Mouse (Mus musculus) heart, embryonic 13.5 days (tissue): ENCODE measurements around the gene Pja2. TPM values are rescaled to one million over a fixed set of nuclear protein-coding genes. Genes with fewer than 3 reads are reported as not detected.
"Not testable (repeated sequence)": the region's sequence is repeated elsewhere in the genome, so short reads cannot be mapped to it uniquely, and the experiment has no call there.

Experiments used
- ATAC-seq: fragments of 200-750 bp; cut with Nextera tagmentation; 2 replicates; pipeline ENCODE4 v1.8.0; 2017; ENCODE audit warnings: moderate TSS enrichment; ENCODE audit not compliant: insufficient number of reproducible peaks, low FRiP score, low TSS enrichment; ENCODE audit errors: extremely low read depth
- H3K27ac ChIP-seq: fragments of 300-500 bp; sonication (generic); replicated peaks from 2 replicates; pipeline ENCODE4 v1.5.1; 2015; ENCODE audit warnings: moderate library complexity, mild to moderate bottlenecking, inconsistent platforms
- H3K27me3 ChIP-seq: fragments of 300-500 bp; sonication (generic); replicated peaks from 2 replicates; pipeline ENCODE4 v1.6.1; 2015; ENCODE audit warnings: mild to moderate bottlenecking, inconsistent platforms
- H3K36me3 ChIP-seq: fragments of 300-500 bp; sonication (generic); 2 replicates; pipeline ENCODE4 v1.6.1; 2015; ENCODE audit warnings: mild to moderate bottlenecking, inconsistent platforms
- H3K4me1 ChIP-seq: fragments of 300-500 bp; sonication (generic); 2 replicates; pipeline ENCODE4 v1.6.1; 2015; ENCODE audit warnings: inconsistent platforms
- H3K4me2 ChIP-seq: fragments of 300-500 bp; sonication (generic); 2 replicates; pipeline ENCODE4 v1.6.1; 2015; ENCODE audit warnings: inconsistent platforms, mild to moderate bottlenecking, moderate library complexity
- H3K4me3 ChIP-seq: fragments of 300-500 bp; sonication (generic); 2 replicates; pipeline ENCODE4 v1.5.1; 2015; ENCODE audit warnings: moderate library complexity, mild to moderate bottlenecking, inconsistent platforms
- H3K9ac ChIP-seq: fragments of 300-500 bp; sonication (generic); 2 replicates; pipeline ENCODE4 v1.6.1; 2015; ENCODE audit warnings: inconsistent platforms, mild to moderate bottlenecking, moderate library complexity
- H3K9me3 ChIP-seq: fragments of 300-500 bp; sonication (generic); 2 replicates; pipeline ENCODE4 v1.6.1; 2016; ENCODE audit warnings: inconsistent platforms
- WGBS: fragments of 180-500 bp; shearing (Covaris S2); methylation state at CpG from one replicate; pipeline ENCODE4 v1.1.7; 2015; ENCODE audit warnings: mixed read lengths; 5-methylcytosine and 5-hydroxymethylcytosine counted together
- microRNA-seq: library from miRNA; unstranded; fragments of <30 nt; microRNA quantifications from one replicate; pipeline ENCODE4, GENCODE M21; 2016
- polyA plus RNA-seq: library from polyadenylated mRNA; unstranded; fragments of >200 nt; fragmentation: Nextera tagmentation; extraction: Ambion mirVana; gene quantifications from 2 replicates; pipeline ENCODE4 v1.2.1, GENCODE M21; 2015

The Pja2 gene
- polyA plus RNA-seq, 1 experiment from 2014 or later = 68.4 TPM

DNA sequence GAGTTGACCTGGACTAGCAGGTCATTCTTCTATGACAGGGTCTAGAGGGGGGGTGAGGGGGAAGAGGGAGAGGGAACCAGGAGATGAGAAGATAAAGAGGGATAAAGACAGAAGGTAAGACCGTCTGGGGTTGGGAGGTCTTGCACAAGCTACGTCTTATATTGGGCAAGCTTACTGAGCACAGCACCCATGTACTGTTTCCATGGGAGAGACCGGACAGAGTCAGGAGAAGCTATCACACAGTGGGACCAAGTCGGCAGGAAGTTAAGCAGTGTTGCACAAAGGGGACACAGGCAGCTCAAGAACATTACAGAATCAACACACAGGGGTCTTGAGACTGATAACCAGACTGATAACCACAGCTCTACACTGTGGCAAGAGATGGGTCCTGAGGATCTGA, 100.1 kb downstream of the Pja2 start:
- 87% methylated on average over 4 of the region's 4 CpGs for WGBS
- 0 out of 2 replicates have a peak overlapping the region, but pooled peaks have one; percentile 15 for H3K27ac ChIP-seq
- ATAC-seq = not testable (repeated sequence)

GRCm38 (mm10) chr17:64231172-64231571, 100.5 kb downstream of the Pja2 start:
- no peak for ATAC-seq
- WGBS = 73% methylated on average over 8 of the region's 8 CpGs
- H3K4me2 ChIP-seq = no peak overlapping the region
- no peaks in the 10 kb centered on the region for H3K36me3 ChIP-seq
- H3K27ac ChIP-seq = no peak overlapping the region
- H3K9me3 ChIP-seq = no peaks in the 10 kb centered on the region
- H3K27me3 ChIP-seq = no peaks in the 10 kb centered on the region
- H3K9ac ChIP-seq = no peak overlapping the region
- H3K4me1 ChIP-seq = no peaks in the 10 kb centered on the region
- H3K4me3 ChIP-seq = no peak overlapping the region

More for the DNA sequence above, 100.1 kb downstream of the Pja2 start:
- H3K4me3 ChIP-seq, H3K27me3 ChIP-seq, H3K4me2 ChIP-seq, H3K9ac ChIP-seq, H3K4me1 ChIP-seq, H3K36me3 ChIP-seq, H3K9me3 ChIP-seq: not testable (repeated sequence)

Small RNA genes within 50 kb of the gene (microRNA-seq; reads per million reads assigned to microRNA genes)
- gene Gm24194 = not detected
